Mouse (Mus musculus): ENCODE data around the gene Gpr39. TPM values are rescaled to one million over a fixed set of nuclear protein-coding genes. Genes with fewer than 3 reads are reported as not detected.

Gpr39 gene
- polyA plus RNA-seq, 1 experiment from 2014 or later = 4.9 TPM

DNA sequence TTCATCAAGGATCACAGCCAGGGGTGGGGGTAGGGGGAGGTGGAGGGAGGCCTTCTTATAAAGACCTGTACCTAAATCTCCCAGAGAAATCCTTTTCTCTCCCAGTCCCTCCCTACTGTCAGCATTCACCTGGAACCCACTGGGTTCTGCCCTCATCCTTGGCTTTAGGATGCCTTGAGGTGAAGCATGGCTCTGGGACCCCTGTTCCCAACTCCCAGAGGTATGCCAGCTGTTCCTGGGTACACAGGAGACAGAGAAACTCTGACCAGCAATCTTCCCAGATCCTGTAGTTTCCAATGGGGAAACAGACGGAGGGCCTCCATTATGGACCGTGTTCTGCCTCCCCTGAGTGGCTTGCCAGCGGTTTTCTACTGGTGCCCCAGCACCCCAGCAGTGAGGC lies 243.9 kb downstream of the Gpr39 start:
- Histone ChIP-seq H3K9me3 (ENCODE audit: control insufficient read depth, low read length) (no peaks in the 10 kb centered on the region), H3K27ac (ENCODE audit: low read depth, low read length) (no peak overlapping the region)
- 89% methylated on average over 3 of the region's 3 CpGs for WGBS

DNA sequence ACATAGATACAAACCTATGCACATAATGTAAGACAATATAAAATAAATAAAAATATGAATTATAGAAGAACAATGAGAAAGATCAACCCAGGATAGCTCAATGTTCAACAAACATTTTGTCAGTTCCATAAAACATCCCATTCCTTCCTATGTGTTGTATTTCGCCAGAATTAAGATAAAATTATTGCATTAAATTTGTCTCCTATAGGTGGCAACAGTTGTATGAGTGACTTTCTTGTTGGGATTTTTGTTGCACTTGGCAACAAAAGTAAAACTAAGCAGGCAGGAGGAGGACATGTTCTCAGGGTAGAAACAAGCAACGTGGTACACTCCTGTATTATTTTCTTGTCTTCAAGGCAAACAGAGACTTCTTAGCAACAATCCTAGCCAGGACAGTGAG lies 246.3 kb downstream of the Gpr39 start:
- no peak overlapping the region for H3K27ac ChIP-seq (ENCODE audit: low read depth, low read length)
- no peaks in the 10 kb centered on the region for H3K4me1 ChIP-seq (replicated peaks; ENCODE audit: control insufficient read depth, insufficient read depth, low read length)
- ATAC-seq (replicated peaks; ENCODE audit: low FRiP score) (no peak), DNase-seq (ENCODE audit: low spot score) (no peak)
- H3K9me3 ChIP-seq (ENCODE audit: control insufficient read depth, low read length) = no peaks in the 10 kb centered on the region
- 76% methylated on average over 2 of the region's 2 CpGs for WGBS
- H3K9ac ChIP-seq (ENCODE audit: low read depth, low read length) = no peak overlapping the region
- H3K36me3 ChIP-seq (ENCODE audit: control insufficient read depth, insufficient read depth, low read length) = no peaks in the 10 kb centered on the region
- no peak overlapping the region for H3K4me2 ChIP-seq
- H3K4me3 ChIP-seq (ENCODE audit: low read depth, low read length) = no peak overlapping the region
- H3K27me3 ChIP-seq (replicated peaks; ENCODE audit: control insufficient read depth, insufficient read depth, low read length) = no peaks in the 10 kb centered on the region

More for the DNA sequence above, 243.9 kb downstream of the Gpr39 start:
- H3K4me2 ChIP-seq = no peak overlapping the region
- H3K27me3 ChIP-seq (replicated peaks; ENCODE audit: control insufficient read depth, insufficient read depth, low read length) = no peaks in the 10 kb centered on the region
- no peaks in the 10 kb centered on the region for H3K36me3 ChIP-seq (ENCODE audit: control insufficient read depth, insufficient read depth, low read length)
- no peak overlapping the region for H3K4me3 ChIP-seq (ENCODE audit: low read depth, low read length)
- no peak for DNase-seq (ENCODE audit: low spot score)
- no peaks in the 10 kb centered on the region for H3K4me1 ChIP-seq (replicated peaks; ENCODE audit: control insufficient read depth, insufficient read depth, low read length)
- no peak for ATAC-seq (replicated peaks; ENCODE audit: low FRiP score)
- no peak overlapping the region for H3K9ac ChIP-seq (ENCODE audit: low read depth, low read length)

Other genes starting within 250 kb of the Gpr39 start
- 245 and 281 TPM in 2 replicates for gene Actr3, start 241.3 kb upstream of the Gpr39 start, polyA plus RNA-seq (2014; fragmentation: Nextera tagmentation; extraction: Ambion mirVana)
- gene Slc35f5, start 116.4 kb upstream of the Gpr39 start, polyA plus RNA-seq (2014; fragmentation: Nextera tagmentation; extraction: Ambion mirVana) = 28.5 and 30.4 TPM in 2 replicates
- gene Lypd1, start 236.1 kb downstream of the Gpr39 start, polyA plus RNA-seq (2014; fragmentation: Nextera tagmentation; extraction: Ambion mirVana) = 0.34 and 0.92 TPM in 2 replicates